Mouse (Mus musculus): ENCODE data around the gene Chmp4b. TPM values are rescaled to one million over a fixed set of nuclear protein-coding genes. Genes with fewer than 3 reads are reported as not detected.

Gene Chmp4b
- polyA plus RNA-seq, 1 experiment from 2014 or later: 12.5 TPM

DNA sequence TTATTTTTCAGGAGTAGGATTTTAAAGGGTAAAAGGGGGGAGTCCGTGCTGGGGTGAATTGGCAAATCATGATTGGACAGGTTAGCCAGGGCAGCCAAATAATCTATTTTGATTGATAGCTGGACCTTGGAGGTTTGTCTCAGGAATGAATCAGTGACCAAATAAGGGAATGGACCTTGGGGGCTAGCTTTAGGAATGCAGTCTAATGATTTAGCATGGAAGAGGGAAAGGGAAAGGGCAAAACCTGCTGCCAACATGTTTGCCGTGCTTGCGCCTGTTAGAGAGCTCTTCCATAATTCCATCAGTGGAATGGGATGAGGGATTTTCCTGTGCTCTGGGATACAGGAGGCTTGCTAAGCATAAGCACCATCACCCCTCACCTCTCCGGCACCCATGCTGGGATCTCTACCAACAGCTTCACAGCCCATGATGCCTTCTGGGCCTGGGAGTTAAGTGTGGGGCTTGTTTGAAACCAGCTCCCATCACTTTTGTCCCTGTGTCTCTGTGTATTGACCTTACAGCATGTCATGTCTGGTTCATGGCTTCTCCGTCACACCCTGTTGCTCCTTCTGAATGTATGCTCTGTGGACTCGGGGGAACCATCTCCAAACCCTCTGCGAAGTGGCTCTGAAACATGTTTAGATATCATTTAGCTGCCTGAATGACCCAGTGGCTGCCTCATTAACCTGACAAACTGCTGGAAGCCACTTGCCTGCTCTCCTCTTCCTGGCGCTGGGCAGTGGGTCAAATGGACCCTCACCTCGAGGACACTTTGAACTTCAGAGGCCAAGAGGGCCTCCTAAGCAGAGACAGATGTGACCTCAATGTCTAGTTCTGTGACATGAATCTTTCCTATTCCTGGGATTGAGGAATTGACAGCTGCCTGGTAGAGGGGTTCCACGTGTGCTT, 91.7 kb downstream of the Chmp4b start:
- H3K9me3 ChIP-seq (replicated peaks; ENCODE audit: control insufficient read depth, low read length): no peaks in the 10 kb centered on the region
- H3K4me1 ChIP-seq (ENCODE audit: control insufficient read depth, insufficient read depth, low read length): no peaks in the 10 kb centered on the region
- no peak overlapping the region for H3K9ac ChIP-seq (ENCODE audit: low read depth, low read length)
- no peak overlapping the region for H3K27ac ChIP-seq (ENCODE audit: low read depth, low read length)
- H3K4me3 ChIP-seq (ENCODE audit: low read depth, low read length): no peak overlapping the region
- WGBS (ENCODE audit: insufficient replicate concordance): 74% methylated on average over 10 of the region's 10 CpGs
- no peaks in the 10 kb centered on the region for H3K36me3 ChIP-seq (ENCODE audit: control insufficient read depth, insufficient read depth, low read length)
- ATAC-seq (replicated peaks; ENCODE audit: insufficient number of reproducible peaks, low FRiP score, low TSS enrichment): no peak
- no peak overlapping the region for H3K4me2 ChIP-seq
- H3K27me3 ChIP-seq (ENCODE audit: control insufficient read depth, insufficient read depth, low read length): no peaks in the 10 kb centered on the region

DNA sequence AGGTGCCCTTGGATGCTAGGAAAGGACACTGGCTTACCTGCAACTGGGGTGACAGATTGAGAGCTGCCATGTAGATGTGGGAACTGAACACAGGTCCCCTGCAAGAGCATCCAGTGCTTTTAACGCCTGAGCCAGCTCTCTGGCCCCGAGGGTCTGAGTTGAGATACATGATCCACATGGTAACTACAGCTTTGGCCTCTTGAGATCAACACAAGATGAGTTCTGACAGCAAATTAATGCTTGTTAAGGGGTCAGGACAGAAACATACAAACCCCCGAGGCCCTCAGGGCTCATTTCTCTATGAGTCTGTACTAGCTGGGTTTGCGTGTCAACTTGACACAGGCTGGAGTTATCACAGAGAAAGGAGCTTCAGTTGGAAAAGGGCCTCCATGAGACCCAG, 92.4 kb downstream of the Chmp4b start:
- WGBS (ENCODE audit: insufficient replicate concordance): 76% methylated on average over 4 of the region's 4 CpGs
- Histone ChIP-seq H3K9me3 (replicated peaks; ENCODE audit: control insufficient read depth, low read length) (no peaks in the 10 kb centered on the region), H3K4me1 (ENCODE audit: control insufficient read depth, insufficient read depth, low read length) (no peaks in the 10 kb centered on the region), H3K36me3 (ENCODE audit: control insufficient read depth, insufficient read depth, low read length) (no peaks in the 10 kb centered on the region), H3K9ac (ENCODE audit: low read depth, low read length) (no peak overlapping the region), H3K27me3 (ENCODE audit: control insufficient read depth, insufficient read depth, low read length) (no peaks in the 10 kb centered on the region), H3K4me2 (no peak overlapping the region), H3K4me3 (ENCODE audit: low read depth, low read length) (no peak overlapping the region), H3K27ac (ENCODE audit: low read depth, low read length) (no peak overlapping the region)
- no peak for ATAC-seq (replicated peaks; ENCODE audit: insufficient number of reproducible peaks, low FRiP score, low TSS enrichment)

Other genes with a start within 250 kb of the Chmp4b start
- gene Snta1, start 243.6 kb upstream of the Chmp4b start, polyA plus RNA-seq (2014; fragmentation: Nextera tagmentation; extraction: Ambion mirVana): 14.6 and 22.2 TPM in 2 replicates
- gene Cbfa2t2, start 215.2 kb upstream of the Chmp4b start, polyA plus RNA-seq (2014; fragmentation: Nextera tagmentation; extraction: Ambion mirVana): 31.2 and 34.0 TPM in 2 replicates
- 0.89 and 1.4 TPM in 2 replicates for gene 1700003F12Rik, start 104.6 kb upstream of the Chmp4b start, polyA plus RNA-seq (2014; fragmentation: Nextera tagmentation; extraction: Ambion mirVana)
- not detected in 2 replicates for gene Actl10, start 99.9 kb upstream of the Chmp4b start, polyA plus RNA-seq (2014; fragmentation: Nextera tagmentation; extraction: Ambion mirVana)
- 1.2 and 1.4 TPM in 2 replicates for gene Necab3, start 92.8 kb upstream of the Chmp4b start, polyA plus RNA-seq (2014; fragmentation: Nextera tagmentation; extraction: Ambion mirVana)
- 6.5 and 7.8 TPM in 2 replicates for gene E2f1, start 81.8 kb upstream of the Chmp4b start, polyA plus RNA-seq (2014; fragmentation: Nextera tagmentation; extraction: Ambion mirVana)
- gene Pxmp4, start 48.0 kb upstream of the Chmp4b start, polyA plus RNA-seq (2014; fragmentation: Nextera tagmentation; extraction: Ambion mirVana): 21.4 and 23.5 TPM in 2 replicates
- gene Zfp341, start 38.4 kb upstream of the Chmp4b start, polyA plus RNA-seq (2014; fragmentation: Nextera tagmentation; extraction: Ambion mirVana): 0.77 and 0.93 TPM in 2 replicates
- 0.72 TPM in 1 of 2 replicates, not detected in the other for gene 4930519P11Rik, start 38.3 kb upstream of the Chmp4b start, polyA plus RNA-seq (2014; fragmentation: Nextera tagmentation; extraction: Ambion mirVana)
- not detected in 2 replicates for gene Gm14214, start 118.3 kb downstream of the Chmp4b start, polyA plus RNA-seq (2014; fragmentation: Nextera tagmentation; extraction: Ambion mirVana)
- 42.9 and 63.5 TPM in 2 replicates for gene Raly, start 139.4 kb downstream of the Chmp4b start, polyA plus RNA-seq (2014; fragmentation: Nextera tagmentation; extraction: Ambion mirVana)
- 0.34 and 0.49 TPM in 2 replicates for gene a, start 139.7 kb downstream of the Chmp4b start, polyA plus RNA-seq (2014; fragmentation: Nextera tagmentation; extraction: Ambion mirVana)
- gene Eif2s2, start 241.2 kb downstream of the Chmp4b start, polyA plus RNA-seq (2014; fragmentation: Nextera tagmentation; extraction: Ambion mirVana): 103 and 109 TPM in 2 replicates